Mouse (Mus musculus) hindbrain, embryonic 14.5 days (tissue): ENCODE results near the gene Zfp366. TPM values are rescaled to one million over a fixed set of nuclear protein-coding genes. Genes with fewer than 3 reads are reported as not detected.
A peak's percentile ranks its signal among the peaks of the same experiment; 100 is the strongest.

ENCODE experiments used
- ATAC-seq: fragments of 200-750 bp; cut with Nextera tagmentation; 2 replicates; pipeline ENCODE4 v1.8.0; 2017; ENCODE audit warnings: moderate number of reproducible peaks, mild to moderate bottlenecking, moderate TSS enrichment, moderate library complexity; ENCODE audit not compliant: low FRiP score
- DNase-seq: peaks from one replicate; pipeline ENCODE4 v3.0.0-alpha.2; 2015; ENCODE audit warnings: low spot score
- H3K27ac ChIP-seq: fragments of 300-500 bp; sonication (generic); 2 replicates; pipeline ENCODE4 v1.5.1; 2014; ENCODE audit warnings: mild to moderate bottlenecking, moderate library complexity
- H3K27me3 ChIP-seq: fragments of 300-500 bp; sonication (generic); 2 replicates; pipeline ENCODE4 v1.6.1; 2014; ENCODE audit warnings: mild to moderate bottlenecking, low read length, mixed read lengths; ENCODE audit not compliant: control insufficient read depth, insufficient read depth
- H3K36me3 ChIP-seq: fragments of 300-500 bp; sonication (generic); replicated peaks from 2 replicates; pipeline ENCODE4 v1.6.1; 2014; ENCODE audit not compliant: control insufficient read depth, insufficient read depth
- H3K4me1 ChIP-seq: fragments of 300-500 bp; sonication (generic); replicated peaks from 2 replicates; pipeline ENCODE4 v1.6.1; 2014; ENCODE audit warnings: antibody characterized with exemption, low read length, mixed read lengths; ENCODE audit not compliant: control insufficient read depth, insufficient read depth
- H3K4me2 ChIP-seq: fragments of 300-500 bp; sonication (generic); replicated peaks from 2 replicates; pipeline ENCODE4 v1.6.1; 2014; ENCODE audit warnings: mild to moderate bottlenecking, moderate library complexity
- H3K4me3 ChIP-seq: fragments of 300-500 bp; sonication (generic); replicated peaks from 2 replicates; pipeline ENCODE4 v1.5.1; 2014; ENCODE audit warnings: mild to moderate bottlenecking, low read length
- H3K9ac ChIP-seq: fragments of 300-500 bp; sonication (generic); 2 replicates; pipeline ENCODE4 v1.6.1; 2014
- H3K9me3 ChIP-seq: fragments of 300-500 bp; sonication (generic); 2 replicates; pipeline ENCODE4 v1.6.1; 2016; ENCODE audit warnings: low read length; ENCODE audit not compliant: control insufficient read depth
- WGBS: fragments of 180-500 bp; shearing (Covaris S2); extraction: QIAGEN DNeasy Blood & Tissue Kit; methylation state at CpG from one replicate; pipeline ENCODE4 v1.1.7; 2014; 5-methylcytosine and 5-hydroxymethylcytosine counted together
- polyA plus RNA-seq: library from polyadenylated mRNA; unstranded; fragments of >200 nt; fragmentation: Nextera tagmentation; extraction: Ambion mirVana; gene quantifications from 2 replicates; pipeline ENCODE4 v1.2.1, GENCODE M21; 2014

The Zfp366 gene
- polyA plus RNA-seq, 1 experiment from 2014 or later: 1.3 TPM

- Histone ChIP-seq H3K4me1 (0 out of 2 replicates have a peak, but pooled peaks cover 5% of the 10 kb centered on the region), H3K9me3 (no peaks in the 10 kb centered on the region), H3K27me3 (no peaks in the 10 kb centered on the region), H3K27ac (no peak overlapping the region), H3K4me2 (no peak overlapping the region), H3K4me3 (no peak overlapping the region), H3K9ac (no peak overlapping the region), H3K36me3 (no peaks in the 10 kb centered on the region)
- 82% methylated on average over 9 of the region's 9 CpGs for WGBS
- ATAC-seq (no peak), DNase-seq (no peak)
Measured at GRCm38 (mm10) chr13:99229641-99230494, 45.2 kb downstream of the Zfp366 start.

GRCm38 (mm10) chr13:99230495-99230868, 45.9 kb downstream of the Zfp366 start:
- H3K9me3 ChIP-seq: no peaks in the 10 kb centered on the region
- ATAC-seq: no peak
- H3K36me3 ChIP-seq: no peaks in the 10 kb centered on the region
- H3K27me3 ChIP-seq: no peaks in the 10 kb centered on the region
- no peak overlapping the region for H3K9ac ChIP-seq
- H3K27ac ChIP-seq: no peak overlapping the region
- H3K4me3 ChIP-seq: no peak overlapping the region
- no peak overlapping the region for H3K4me2 ChIP-seq
- 28% methylated on average over 3 of the region's 3 CpGs for WGBS
- DNase-seq: no peak
- 0 out of 2 replicates have a peak, but pooled peaks cover 5% of the 10 kb centered on the region for H3K4me1 ChIP-seq

DNA sequence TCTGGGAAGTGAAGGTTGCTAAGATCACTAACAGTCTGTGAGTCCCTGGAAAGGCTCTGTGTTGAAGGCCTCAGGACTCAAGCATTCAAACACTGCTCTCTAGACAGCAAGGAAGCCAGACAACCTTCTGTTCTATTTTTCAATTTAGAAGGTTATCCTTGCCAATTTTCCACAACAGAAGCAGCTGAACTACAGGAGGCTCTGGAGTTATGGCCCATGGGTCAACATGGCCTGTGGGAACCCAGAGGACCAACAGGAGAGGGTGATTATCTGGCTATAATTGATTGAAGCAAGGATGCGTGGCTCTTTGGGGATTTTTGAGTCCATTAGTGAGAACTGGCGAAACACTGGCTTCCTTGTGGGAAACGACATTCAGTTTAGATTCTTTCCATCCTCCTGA, 48.7 kb downstream of the Zfp366 start:
- H3K9ac ChIP-seq: no peak overlapping the region
- no peak for DNase-seq
- H3K27ac ChIP-seq: peak overlapping the region; percentile 1; the same call in 1 of the 2 replicates
- ATAC-seq: no peak
- no peaks in the 10 kb centered on the region for H3K36me3 ChIP-seq
- no peaks in the 10 kb centered on the region for H3K27me3 ChIP-seq
- no peak overlapping the region for H3K4me2 ChIP-seq
- no peak overlapping the region for H3K4me3 ChIP-seq
- 71% methylated on average over 3 of the region's 3 CpGs for WGBS
- H3K4me1 ChIP-seq: 0 out of 2 replicates have a peak, but pooled peaks cover 12% of the 10 kb centered on the region
- no peaks in the 10 kb centered on the region for H3K9me3 ChIP-seq

- Histone ChIP-seq H3K4me1 (peaks cover 17% of the 10 kb centered on the region; the same call in 1 of the 2 replicates), H3K9ac (no peak overlapping the region), H3K27ac (no peak overlapping the region), H3K36me3 (no peaks in the 10 kb centered on the region), H3K4me3 (no peak overlapping the region), H3K27me3 (no peaks in the 10 kb centered on the region), H3K4me2 (no peak overlapping the region), H3K9me3 (no peaks in the 10 kb centered on the region)
- DNase-seq: no peak
- whole genome bisulfite sequencing: 81% methylated on average over 10 of the region's 10 CpGs
- ATAC-seq: no peak
Measured at GRCm38 (mm10) chr13:99233956-99234355, 49.3 kb downstream of the Zfp366 start.

DNA sequence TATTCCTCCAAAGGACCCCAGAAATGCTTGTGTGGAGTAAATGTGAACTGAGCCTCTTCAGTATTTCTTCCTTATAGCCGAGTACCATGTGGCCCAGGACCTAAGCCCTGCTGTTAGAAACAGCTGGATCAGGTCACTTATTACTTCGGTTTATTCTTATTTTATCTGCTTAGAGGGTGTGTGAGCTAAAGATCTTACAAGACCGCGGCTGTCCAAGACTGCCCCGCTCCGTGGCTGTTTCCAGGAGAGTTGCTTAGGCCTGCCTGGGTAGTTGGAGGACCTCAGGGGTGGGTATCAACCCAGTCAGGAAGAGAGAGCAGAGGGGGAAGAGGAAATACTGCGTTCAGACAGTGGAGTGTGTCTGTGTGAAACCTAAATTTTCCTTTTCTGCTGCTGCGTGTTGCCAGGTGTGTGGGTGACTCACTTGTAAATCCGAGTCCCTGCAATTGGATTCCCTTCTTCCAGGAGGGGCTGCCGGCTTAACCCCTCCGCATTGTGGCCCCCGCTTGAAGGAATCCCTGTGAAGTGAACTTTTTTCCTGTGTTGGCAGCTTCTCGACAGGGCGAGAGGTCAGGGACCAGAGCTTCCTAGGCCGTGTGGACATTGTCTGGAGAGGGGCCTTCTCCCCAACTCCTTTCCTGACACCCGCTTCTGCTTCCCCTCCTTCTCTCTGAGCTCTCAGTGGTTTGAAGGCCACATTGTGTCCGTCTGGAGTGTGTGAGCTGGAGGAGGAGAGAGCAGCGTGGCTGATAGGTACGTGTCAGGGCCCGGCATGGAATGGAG, 51.0 kb downstream of the Zfp366 start:
- Histone ChIP-seq H3K9ac (no peak overlapping the region), H3K36me3 (no peaks in the 10 kb centered on the region)
- WGBS: 83% methylated on average over 20 of the region's 20 CpGs

DNA sequence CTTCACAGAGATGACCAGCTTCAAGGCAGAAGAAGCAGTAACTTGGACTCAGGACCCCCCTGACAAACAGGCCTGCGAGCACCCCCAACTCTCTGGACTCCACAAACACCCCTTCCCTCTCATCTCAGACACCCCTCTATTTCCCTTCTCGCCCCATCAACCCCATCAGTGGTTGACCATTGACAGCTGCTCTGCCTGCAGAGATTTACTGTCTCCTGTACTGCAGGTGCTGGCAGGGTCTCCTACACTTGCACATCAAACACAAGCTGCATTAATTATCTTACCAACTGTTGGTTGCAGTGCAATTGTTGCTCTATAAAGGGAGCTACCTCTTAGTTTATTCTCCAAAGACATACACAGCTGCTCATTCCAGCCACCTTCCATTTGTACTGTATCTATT, 51.6 kb downstream of the Zfp366 start:
- H3K36me3 ChIP-seq: no peaks in the 10 kb centered on the region
- DNase-seq (no peak), ATAC-seq (no peak)
- H3K4me3 ChIP-seq: no peak overlapping the region
- H3K4me1 ChIP-seq: peaks cover 23% of the 10 kb centered on the region; the same call in 1 of the 2 replicates
- WGBS: 88% methylated on average over 2 of the region's 2 CpGs
- H3K9me3 ChIP-seq: no peaks in the 10 kb centered on the region
- H3K4me2 ChIP-seq: no peak overlapping the region
- H3K9ac ChIP-seq: no peak overlapping the region
- H3K27ac ChIP-seq: no peak overlapping the region
- H3K27me3 ChIP-seq: no peaks in the 10 kb centered on the region

More for the DNA sequence above, 51.0 kb downstream of the Zfp366 start:
- Histone ChIP-seq H3K27ac (no peak overlapping the region), H3K4me3 (no peak overlapping the region), H3K9me3 (no peaks in the 10 kb centered on the region), H3K27me3 (no peaks in the 10 kb centered on the region), H3K4me2 (no peak overlapping the region), H3K4me1 (peaks cover 23% of the 10 kb centered on the region; the same call in 1 of the 2 replicates)
- DNase-seq: no peak
- ATAC-seq: no peak

DNA sequence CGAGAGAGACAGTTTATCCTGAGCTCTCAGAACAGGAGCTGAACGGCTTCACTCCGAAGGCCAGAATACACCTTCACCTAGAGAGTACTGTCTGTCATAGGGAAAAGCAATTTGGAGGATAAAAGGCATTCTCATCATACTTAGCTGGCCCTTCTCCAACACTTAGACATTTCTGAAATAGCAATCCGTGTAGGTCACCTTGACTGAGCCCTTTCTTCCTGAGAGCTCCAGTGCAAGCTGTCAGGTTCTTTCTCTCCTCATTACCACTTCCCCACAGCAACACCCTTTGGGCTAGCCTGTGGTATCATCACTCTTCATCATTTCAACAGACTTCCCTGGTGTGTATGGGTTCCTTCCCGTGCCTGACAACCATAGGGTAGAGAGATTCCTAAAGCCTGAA, 52.5 kb downstream of the Zfp366 start:
- Histone ChIP-seq H3K36me3 (no peaks in the 10 kb centered on the region), H3K9me3 (no peaks in the 10 kb centered on the region), H3K4me3 (no peak overlapping the region), H3K27ac (no peak overlapping the region), H3K4me2 (no peak overlapping the region), H3K9ac (no peak overlapping the region), H3K27me3 (no peaks in the 10 kb centered on the region), H3K4me1 (peaks cover 23% of the 10 kb centered on the region; the same call in 1 of the 2 replicates)
- ATAC-seq: no peak
- WGBS: 89% methylated on average over 5 of the region's 5 CpGs
- DNase-seq: no peak

- ATAC-seq: no peak
- WGBS: 85% methylated on average over 1 of the region's 1 CpGs
- no peaks in the 10 kb centered on the region for H3K9me3 ChIP-seq
- no peak overlapping the region for H3K9ac ChIP-seq
- H3K4me3 ChIP-seq: no peak overlapping the region
- peak overlapping the region; percentile 28 for H3K27ac ChIP-seq
- DNase-seq: no peak
- H3K27me3 ChIP-seq: no peaks in the 10 kb centered on the region
- H3K36me3 ChIP-seq: no peaks in the 10 kb centered on the region
- no peak overlapping the region for H3K4me2 ChIP-seq
- H3K4me1 ChIP-seq: peaks cover 23% of the 10 kb centered on the region; the same call in 1 of the 2 replicates
Measured at GRCm38 (mm10) chr13:99237841-99238216, 53.2 kb downstream of the Zfp366 start.
